Mouse (Mus musculus) stomach, postnatal 0 days (tissue): ENCODE data around the gene Sap30l. TPM values are rescaled to one million over a fixed set of nuclear protein-coding genes. Genes with fewer than 3 reads are reported as not detected.

Experiments used
- ATAC-seq: fragments of 200-750 bp; cut with Nextera tagmentation; 2 replicates; pipeline ENCODE4 v1.8.0; 2017; ENCODE audit not compliant: low FRiP score, low TSS enrichment
- DNase-seq: peaks from one replicate; pipeline ENCODE4 v3.0.0-alpha.2; 2016; ENCODE audit warnings: low spot score
- H3K27ac ChIP-seq: fragments of 300-500 bp; sonication (generic); replicated peaks from 2 replicates; pipeline ENCODE4 v1.5.1; 2014; ENCODE audit warnings: mild to moderate bottlenecking, control low read depth
- H3K27me3 ChIP-seq: fragments of 300-500 bp; sonication (generic); 2 replicates; pipeline ENCODE4 v1.6.1; 2014; ENCODE audit warnings: low read length; ENCODE audit not compliant: control insufficient read depth, insufficient read depth
- H3K36me3 ChIP-seq: fragments of 300-500 bp; sonication (generic); 2 replicates; pipeline ENCODE4 v1.6.1; 2014; ENCODE audit warnings: low read length, mixed read lengths; ENCODE audit not compliant: control insufficient read depth, insufficient read depth
- H3K4me1 ChIP-seq: fragments of 300-500 bp; sonication (generic); replicated peaks from 2 replicates; pipeline ENCODE4 v1.6.1; 2014; ENCODE audit warnings: antibody characterized with exemption; ENCODE audit not compliant: control insufficient read depth, insufficient read depth
- H3K4me2 ChIP-seq: fragments of 300-500 bp; sonication (generic); replicated peaks from 2 replicates; pipeline ENCODE4 v1.6.1; 2014; ENCODE audit warnings: low read depth, mild to moderate bottlenecking, control low read depth, moderate library complexity
- H3K4me3 ChIP-seq: fragments of 300-500 bp; sonication (generic); 2 replicates; pipeline ENCODE4 v1.5.1; 2014; ENCODE audit warnings: low read depth, low read length, control low read depth
- H3K9ac ChIP-seq: fragments of 300-500 bp; sonication (generic); 2 replicates; pipeline ENCODE4 v1.6.1; 2014; ENCODE audit warnings: mild to moderate bottlenecking, low read length, control low read depth, mixed read lengths
- H3K9me3 ChIP-seq: fragments of 300-500 bp; sonication (generic); 2 replicates; pipeline ENCODE4 v1.6.1; 2016; ENCODE audit warnings: low read length; ENCODE audit not compliant: control insufficient read depth
- CTCF ChIP-seq: IDR thresholded peaks from 2 replicates; pipeline ENCODE4 v1.5.1; 2016; ENCODE audit warnings: antibody characterized with exemption, low read depth, mild to moderate bottlenecking, moderate library complexity
- EP300 ChIP-seq: optimal IDR thresholded peaks from 2 replicates; pipeline ENCODE3; 2016; ENCODE audit warnings: antibody characterized with exemption
- WGBS: fragments of 180-500 bp; shearing (Covaris S2); extraction: QIAGEN DNeasy Blood & Tissue Kit; methylation state at CpG from one replicate; pipeline ENCODE4 v1.1.7; 2014; 5-methylcytosine and 5-hydroxymethylcytosine counted together
- polyA plus RNA-seq: library from polyadenylated mRNA; unstranded; fragments of >200 nt; fragmentation: Nextera tagmentation; extraction: Ambion mirVana; gene quantifications from 2 replicates; pipeline ENCODE4 v1.2.1, GENCODE M21; 2015

The Sap30l gene
- polyA plus RNA-seq, 1 experiment from 2014 or later = 8.7 TPM

- peaks cover 11% of the 10 kb centered on the region; the same call in 1 of the 2 replicates for H3K4me1 ChIP-seq
- no peaks in the 10 kb centered on the region for H3K36me3 ChIP-seq
- TF ChIP-seq EP300 (no peak), CTCF (no peak)
- peaks cover 25% of the 10 kb centered on the region; the same call in 1 of the 2 replicates for H3K27me3 ChIP-seq
- no peak overlapping the region for H3K4me3 ChIP-seq
- no peak overlapping the region for H3K9ac ChIP-seq
- 30% methylated on average over 31 of the region's 31 CpGs for WGBS
- no peak overlapping the region for H3K4me2 ChIP-seq
- H3K9me3 ChIP-seq = no peaks in the 10 kb centered on the region
- ATAC-seq = no peak
- H3K27ac ChIP-seq = no peak overlapping the region
- no peak for DNase-seq
These were observed 29.9 kb downstream of the Sap30l start for GRCm38 (mm10) chr11:57831281-57831781.

- 42% methylated on average over 16 of the region's 16 CpGs for WGBS
- Histone ChIP-seq H3K4me2 (no peak overlapping the region), H3K27ac (no peak overlapping the region), H3K4me3 (no peak overlapping the region), H3K4me1 (peaks cover 11% of the 10 kb centered on the region; the same call in 1 of the 2 replicates), H3K27me3 (peaks cover 29% of the 10 kb centered on the region; the same call in 1 of the 2 replicates), H3K36me3 (no peaks in the 10 kb centered on the region), H3K9ac (no peak overlapping the region), H3K9me3 (no peaks in the 10 kb centered on the region)
- TF ChIP-seq EP300 = no peak
- TF ChIP-seq CTCF = no peak
- DNase-seq (no peak), ATAC-seq (no peak)
These were observed 30.4 kb downstream of the Sap30l start for GRCm38 (mm10) chr11:57831861-57832260.

GRCm38 (mm10) chr11:57832552-57833201 is 31.2 kb downstream of the Sap30l start, which contains the start of gene Hand1:
Gene Hand1, minus strand, starts transcription at chr11:57832818.
- no peak within 1 kb of the TSS for H3K9ac ChIP-seq
- no peaks in the 10 kb centered on the region for H3K36me3 ChIP-seq
- DNase-seq (no peak), ATAC-seq (no peak)
- 34% methylated on average over 23 of the region's 23 CpGs for WGBS
- H3K4me2 ChIP-seq = no peak within 1 kb of the TSS
- peaks cover 9% of the 10 kb centered on the region; the same call in 1 of the 2 replicates for H3K4me1 ChIP-seq
- no peak for TF ChIP-seq CTCF
- TF ChIP-seq EP300 = no peak
- H3K4me3 ChIP-seq = no peak within 1 kb of the TSS
- H3K27ac ChIP-seq = no peak within 1 kb of the TSS
- H3K27me3 ChIP-seq = peaks cover 29% of the 10 kb centered on the region; the same call in 1 of the 2 replicates
- H3K9me3 ChIP-seq = no peaks in the 10 kb centered on the region

GRCm38 (mm10) chr11:57833296-57833977 is 32.0 kb downstream of the Sap30l start:
- Histone ChIP-seq H3K36me3 (no peaks in the 10 kb centered on the region), H3K4me3 (no peak overlapping the region), H3K27ac (no peak overlapping the region), H3K27me3 (peaks cover 28% of the 10 kb centered on the region; the same call in 1 of the 2 replicates), H3K4me2 (no peak overlapping the region), H3K4me1 (0 out of 2 replicates have a peak, but pooled peaks cover 5% of the 10 kb centered on the region), H3K9ac (no peak overlapping the region), H3K9me3 (no peaks in the 10 kb centered on the region)
- WGBS = 19% methylated on average over 30 of the region's 30 CpGs
- TF ChIP-seq CTCF = no peak
- TF ChIP-seq EP300 = no peak
- ATAC-seq = no peak
- DNase-seq = no peak

GRCm38 (mm10) chr11:57834031-57834430 is 32.6 kb downstream of the Sap30l start:
- TF ChIP-seq EP300 = no peak
- TF ChIP-seq CTCF = no peak
- no peak overlapping the region for H3K4me3 ChIP-seq
- H3K9ac ChIP-seq = no peak overlapping the region
- ATAC-seq = no peak
- H3K27me3 ChIP-seq = peaks cover 31% of the 10 kb centered on the region; the same call in 1 of the 2 replicates
- DNase-seq = no peak
- 35% methylated on average over 6 of the region's 6 CpGs for WGBS
- no peak overlapping the region for H3K27ac ChIP-seq
- H3K9me3 ChIP-seq = no peaks in the 10 kb centered on the region
- H3K4me2 ChIP-seq = no peak overlapping the region
- H3K4me1 ChIP-seq = 0 out of 2 replicates have a peak, but pooled peaks cover 4% of the 10 kb centered on the region
- H3K36me3 ChIP-seq = no peaks in the 10 kb centered on the region
